Mouse (Mus musculus) heart, adult 2 months (tissue): ENCODE measurements around the gene Nxph4. TPM values are rescaled to one million over a fixed set of nuclear protein-coding genes. Genes with fewer than 3 reads are reported as not detected.

Experiments
- DNase-seq, 2 experiments: peaks; one replicate each; pipeline ENCODE4 v3.0.0; 2021
- H3K27ac ChIP-seq: fragments of 200-600 bp; 2 replicates; pipeline ENCODE4 v1.8.1; 2022
- H3K27me3 ChIP-seq: fragments of 200-500 bp; 2 replicates; pipeline ENCODE4 v1.6.1; 2012; ENCODE audit warnings: mild to moderate bottlenecking, low read length, inconsistent platforms, mixed read lengths; ENCODE audit not compliant: control insufficient read depth, insufficient read depth
- H3K36me3 ChIP-seq: fragments of 200-500 bp; 2 replicates; pipeline ENCODE4 v1.6.1; 2012; ENCODE audit warnings: low read length, inconsistent platforms; ENCODE audit not compliant: control insufficient read depth, insufficient read depth
- H3K4me1 ChIP-seq: fragments of 200-500 bp; 2 replicates; pipeline ENCODE4 v1.6.1; 2011; ENCODE audit warnings: low read length; ENCODE audit not compliant: control insufficient read depth, insufficient read depth
- H3K4me3 ChIP-seq: fragments of 200-600 bp; 2 replicates; pipeline ENCODE4 v1.8.1; 2022
- H3K79me2 ChIP-seq: fragments of 200-500 bp; replicated peaks from 2 replicates; pipeline ENCODE4 v1.6.1; 2012; ENCODE audit warnings: mild to moderate bottlenecking, inconsistent platforms, low read length, moderate library complexity, mixed read lengths; ENCODE audit not compliant: control insufficient read depth, insufficient read depth
- H3K9ac ChIP-seq: fragments of 200-500 bp; 2 replicates; pipeline ENCODE4 v1.6.1; 2012; ENCODE audit warnings: low read depth, mild to moderate bottlenecking, control low read depth, inconsistent platforms, low read length, mixed read lengths
- CTCF ChIP-seq: fragments of 200-600 bp; IDR thresholded peaks from 2 replicates; pipeline ENCODE4 v1.8.1; 2022; ENCODE audit warnings: antibody characterized with exemption, mild to moderate bottlenecking, moderate library complexity
- EP300 ChIP-seq: fragments of 200-500 bp; IDR thresholded peaks from 2 replicates; pipeline ENCODE4 v1.6.1; 2011; ENCODE audit warnings: low read depth, low read length, control low read depth; ENCODE audit not compliant: insufficient read depth
- POLR2A ChIP-seq: fragments of 200-500 bp; IDR thresholded peaks from 2 replicates; pipeline ENCODE4 v1.6.1; 2011; ENCODE audit warnings: mild to moderate bottlenecking, low read depth, low read length, control low read depth; ENCODE audit not compliant: insufficient read depth
- WGBS: fragments of 180-500 bp; shearing (Covaris S2); methylation state at CpG from one replicate; pipeline ENCODE4 v1.1.7; 2018; 5-methylcytosine and 5-hydroxymethylcytosine counted together
- intact Hi-C: fragments of 180-260 bp; cut with DNase I; formaldehyde crosslinking; loops from one replicate; pipeline ENCODE4 v1.15.1; 2025
- polyA plus RNA-seq: library from polyadenylated mRNA; depleted of rRNA; stranded (reverse); fragments of >200 nt; gene quantifications from 2 replicates; pipeline ENCODE4 v1.2.3, GENCODE M21; 2012; rRNA removed
- total RNA-seq, 2 experiments: library from RNA; stranded (reverse); gene quantifications; 2 replicates each; pipeline ENCODE4 v1.2.3; 2021

Nxph4 gene
- total and polyA plus RNA-seq, 3 experiments = 0.34 to 0.68 (median 0.39) TPM

DNA sequence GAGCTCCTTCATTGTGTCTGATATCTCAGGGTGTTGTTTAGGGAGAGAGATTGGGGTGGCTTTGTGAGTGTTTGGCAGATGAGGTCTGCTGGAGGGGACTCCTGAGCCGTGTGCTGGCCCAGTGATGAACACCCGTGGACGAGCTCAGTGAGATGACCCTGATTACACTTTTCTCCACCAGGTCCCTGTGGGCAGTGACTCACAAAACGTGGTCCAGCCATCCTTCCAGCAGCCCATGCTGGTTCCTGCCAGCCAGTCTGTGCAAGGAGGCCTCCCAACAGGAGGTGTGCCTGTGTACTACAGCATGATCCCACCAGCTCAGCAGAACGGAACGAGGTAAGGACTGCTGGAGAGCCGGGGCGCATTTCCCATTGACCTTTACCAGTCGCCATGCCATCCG is 49.1 kb downstream of the Nxph4 start:
- Histone ChIP-seq H3K4me3 (no peak overlapping the region), H3K79me2 (no peaks in the 10 kb centered on the region), H3K4me1 (no peaks in the 10 kb centered on the region), H3K27me3 (no peaks in the 10 kb centered on the region), H3K9ac (no peak overlapping the region), H3K27ac (no peak overlapping the region), H3K36me3 (no peaks in the 10 kb centered on the region)
- TF ChIP-seq POLR2A = no peak
- no peak for TF ChIP-seq CTCF
- no peak for TF ChIP-seq EP300
- DNase-seq = no peak
- WGBS = 73% methylated on average over 10 of the region's 10 CpGs
- intact Hi-C loops = no loop called here

DNA sequence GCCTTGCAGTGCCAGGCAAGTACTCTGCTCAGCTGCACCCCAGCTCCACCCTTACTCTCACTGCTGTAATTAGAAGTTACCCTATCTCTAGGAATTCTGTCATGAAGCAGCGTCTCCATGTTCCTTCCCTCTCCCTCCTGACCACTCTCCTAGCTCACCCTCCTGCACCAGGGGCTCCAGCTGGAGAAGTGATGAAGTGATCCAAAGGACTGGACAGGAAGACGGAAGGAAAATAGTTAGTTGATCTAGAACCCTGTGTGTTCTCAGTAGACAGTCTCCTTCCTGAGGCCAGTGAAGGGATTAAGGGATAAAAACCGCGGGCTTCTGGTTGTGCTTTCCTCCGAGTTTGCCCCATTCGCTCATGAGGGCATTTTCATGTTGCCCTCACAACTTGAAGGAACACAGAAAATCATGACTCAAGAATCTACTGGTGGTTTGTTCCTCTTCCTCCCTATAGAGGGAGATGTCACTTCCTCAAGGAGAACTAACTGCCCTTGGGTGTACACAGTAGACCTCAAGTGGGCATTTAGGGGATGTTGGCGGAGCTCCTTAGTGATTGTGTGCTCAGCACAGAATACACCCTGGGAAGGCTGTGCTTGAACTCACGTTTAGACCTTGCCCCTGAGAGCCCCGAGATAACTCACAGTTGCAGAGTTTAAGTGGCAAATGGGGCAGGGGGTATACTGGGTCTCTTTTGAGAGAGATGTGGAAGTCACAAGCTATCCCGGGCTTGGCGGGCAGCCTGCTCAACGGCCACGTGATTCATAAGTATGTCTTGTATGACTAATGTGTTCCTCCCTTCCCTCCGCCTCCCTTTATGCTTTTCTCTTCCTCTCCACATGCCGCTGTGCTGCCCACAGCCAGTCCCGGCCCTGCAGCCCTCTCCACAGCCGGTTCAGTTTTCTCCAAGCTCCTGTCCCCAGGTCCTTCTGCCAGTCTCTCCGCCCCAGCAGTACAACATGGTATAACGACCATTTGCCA is 53.2 kb downstream of the Nxph4 start:
- Histone ChIP-seq H3K9ac (no peak overlapping the region), H3K36me3 (no peaks in the 10 kb centered on the region)

DNA sequence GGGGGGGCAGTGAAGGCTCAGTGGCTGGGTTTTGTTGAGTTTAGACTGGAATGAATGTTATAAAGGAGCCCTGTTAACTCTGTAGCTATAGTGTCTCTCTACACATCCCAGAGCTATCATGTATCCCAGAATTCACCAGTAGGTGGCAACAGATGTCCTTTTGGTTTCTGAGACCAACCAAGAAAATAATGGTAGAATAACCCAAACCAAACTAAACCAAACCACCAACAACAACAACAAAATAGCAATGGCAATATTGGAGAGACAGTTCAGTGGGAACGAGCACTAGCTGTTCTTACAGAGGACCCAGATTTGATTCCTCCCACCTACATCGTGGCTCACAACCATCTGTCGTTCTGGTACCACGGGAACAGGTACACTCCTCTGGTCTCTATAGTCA is 55.2 kb downstream of the Nxph4 start:
- H3K4me3 ChIP-seq = no peak overlapping the region
- no peaks in the 10 kb centered on the region for H3K27me3 ChIP-seq
- H3K4me1 ChIP-seq = no peaks in the 10 kb centered on the region
- intact Hi-C loops = no loop called here
- no peak for DNase-seq
- no peak overlapping the region for H3K27ac ChIP-seq
- peak; percentile 67 for TF ChIP-seq CTCF
- no peak for TF ChIP-seq POLR2A
- no peak overlapping the region for H3K9ac ChIP-seq
- no peaks in the 10 kb centered on the region for H3K36me3 ChIP-seq
- WGBS = 89% methylated on average over 4 of the region's 4 CpGs
- no peaks in the 10 kb centered on the region for H3K79me2 ChIP-seq

More for the DNA sequence above, 53.2 kb downstream of the Nxph4 start:
- DNase-seq = peak; percentile 50 to 72
- intact Hi-C loops = no loop called here
- Histone ChIP-seq H3K79me2 (no peaks in the 10 kb centered on the region), H3K27ac (no peak overlapping the region), H3K4me1 (no peaks in the 10 kb centered on the region), H3K27me3 (no peaks in the 10 kb centered on the region), H3K4me3 (no peak overlapping the region)
- TF ChIP-seq EP300 = no peak
- no peak for TF ChIP-seq POLR2A
- TF ChIP-seq CTCF = 0 out of 2 replicates have a peak, but pooled peaks have one; percentile 8
- WGBS = 67% methylated on average over 19 of the region's 19 CpGs

DNA sequence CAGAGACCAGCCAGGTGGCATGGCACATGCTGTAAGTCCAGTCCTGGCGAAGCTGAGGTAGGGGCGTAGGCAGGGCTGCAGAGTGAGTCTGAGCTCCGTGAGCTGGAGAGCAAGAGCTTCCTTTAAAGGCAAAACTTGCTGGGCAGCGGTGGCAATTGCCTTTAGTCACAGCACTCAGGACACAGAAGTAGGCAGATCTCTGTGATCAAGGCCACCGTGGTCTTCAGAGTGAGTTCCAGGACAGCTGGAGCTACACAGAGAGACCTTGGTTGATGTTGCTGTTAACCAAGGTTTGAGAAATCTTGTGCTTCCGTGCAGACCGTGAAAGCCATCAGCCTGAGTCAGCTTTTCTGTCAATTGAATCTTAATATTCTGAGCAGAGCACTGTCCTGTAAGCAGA is 57.1 kb downstream of the Nxph4 start:
- 84% methylated on average over 7 of the region's 7 CpGs for WGBS
- Histone ChIP-seq H3K4me1 (no peaks in the 10 kb centered on the region), H3K27ac (no peak overlapping the region), H3K36me3 (no peaks in the 10 kb centered on the region), H3K9ac (no peak overlapping the region), H3K79me2 (no peaks in the 10 kb centered on the region), H3K4me3 (no peak overlapping the region), H3K27me3 (no peaks in the 10 kb centered on the region)
- DNase-seq = no peak
- intact Hi-C loops = no loop called here
- TF ChIP-seq EP300 (no peak), CTCF (no peak), POLR2A (no peak)

DNA sequence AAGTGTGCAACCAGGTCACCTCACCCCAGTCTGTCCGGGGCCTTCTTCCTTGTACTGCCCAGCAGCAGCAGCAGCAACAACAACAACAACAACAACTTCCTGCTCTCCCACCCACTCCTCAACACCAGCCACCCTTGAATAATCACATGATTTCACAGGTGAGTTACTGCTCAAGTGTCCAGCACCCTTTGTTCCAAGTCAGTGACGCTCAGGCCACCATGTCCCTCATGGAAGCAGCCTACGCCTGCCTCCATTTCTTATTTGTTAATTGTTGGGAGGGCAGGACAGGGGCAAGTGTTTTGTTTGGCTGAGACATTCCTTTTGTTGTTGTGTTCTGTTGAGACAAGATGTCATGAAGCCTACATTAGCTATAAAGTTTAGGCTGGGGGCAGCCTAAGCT is 57.8 kb downstream of the Nxph4 start:
- Histone ChIP-seq H3K27ac (no peak overlapping the region), H3K4me1 (no peaks in the 10 kb centered on the region), H3K9ac (no peak overlapping the region), H3K27me3 (no peaks in the 10 kb centered on the region), H3K36me3 (no peaks in the 10 kb centered on the region), H3K4me3 (no peak overlapping the region), H3K79me2 (no peaks in the 10 kb centered on the region)
- WGBS = 83% methylated on average over 3 of the region's 3 CpGs
- intact Hi-C loops = no loop called here
- TF ChIP-seq EP300 = no peak
- TF ChIP-seq POLR2A = no peak
- TF ChIP-seq CTCF = no peak
- DNase-seq = no peak

Other genes with a start within 250 kb of the Nxph4 start
- 10 to 100 TPM; 19.2 to 20.4 TPM for gene Mbd6, start 245.5 kb downstream of the Nxph4 start, total RNA-seq
- gene Mbd6, start 245.5 kb downstream of the Nxph4 start, polyA plus RNA-seq = 15.8 and 22.3 TPM in 2 replicates
- 10 to 100 TPM; 42.6 to 47.7 TPM for gene Mars, start 222.8 kb downstream of the Nxph4 start, total RNA-seq
- 36.6 and 51.3 TPM in 2 replicates for gene Mars, start 222.8 kb downstream of the Nxph4 start, polyA plus RNA-seq
- 1 to 10 TPM; 2.3 to 2.4 TPM for gene Arhgap9, start 212.6 kb downstream of the Nxph4 start, total RNA-seq
- 2.5 and 4.8 TPM in 2 replicates for gene Arhgap9, start 212.6 kb downstream of the Nxph4 start, polyA plus RNA-seq
- gene Gli1, start 192.6 kb downstream of the Nxph4 start, total RNA-seq = under 1 TPM; 0.91 to 0.96 TPM
- gene Gli1, start 192.6 kb downstream of the Nxph4 start, polyA plus RNA-seq = 2.4 and 3.2 TPM in 2 replicates
- gene Inhbe, start 180.1 kb downstream of the Nxph4 start, total RNA-seq = not detected
- not detected in 2 replicates for gene Inhbe, start 180.1 kb downstream of the Nxph4 start, polyA plus RNA-seq
- gene Inhbc, start 164.1 kb downstream of the Nxph4 start, total RNA-seq = not detected
- gene Inhbc, start 164.1 kb downstream of the Nxph4 start, polyA plus RNA-seq = 0.18 TPM in 1 of 2 replicates, not detected in the other
- gene R3hdm2, start 154.2 kb downstream of the Nxph4 start, total RNA-seq = 100 to 1,000 TPM; 151 to 171 TPM
- 120 and 154 TPM in 2 replicates for gene R3hdm2, start 154.2 kb downstream of the Nxph4 start, polyA plus RNA-seq
- gene Stac3, start 32.9 kb downstream of the Nxph4 start, total RNA-seq = 1 to 10 TPM in 1 of 2 experiments, under 1 TPM in 1; 0.21 to 1.2 TPM
- gene Stac3, start 32.9 kb downstream of the Nxph4 start, polyA plus RNA-seq = 0.86 and 1.7 TPM in 2 replicates
- 10 to 100 TPM; 20.1 to 27.9 TPM for gene Ndufa4l2, start 19.6 kb downstream of the Nxph4 start, total RNA-seq
- gene Ndufa4l2, start 19.6 kb downstream of the Nxph4 start, polyA plus RNA-seq = 45.1 and 64.4 TPM in 2 replicates
- 10 to 100 TPM; 42.6 to 43.4 TPM for gene Shmt2, start 12.1 kb downstream of the Nxph4 start, total RNA-seq
- 60.9 and 67.0 TPM in 2 replicates for gene Shmt2, start 12.1 kb downstream of the Nxph4 start, polyA plus RNA-seq
- gene Lrp1, start 86.6 kb upstream of the Nxph4 start, total RNA-seq = 10 to 100 TPM; 74.0 to 79.5 TPM
- gene Lrp1, start 86.6 kb upstream of the Nxph4 start, polyA plus RNA-seq = 74.1 and 83.7 TPM in 2 replicates
- 10 to 100 TPM; 43.7 to 43.9 TPM for gene Stat6, start 108.4 kb upstream of the Nxph4 start, total RNA-seq
- gene Stat6, start 108.4 kb upstream of the Nxph4 start, polyA plus RNA-seq = 49.5 and 61.7 TPM in 2 replicates
- gene Nemp1, start 132.3 kb upstream of the Nxph4 start, total RNA-seq = 1 to 10 TPM; 3.7 to 4.2 TPM
- gene Nemp1, start 132.3 kb upstream of the Nxph4 start, polyA plus RNA-seq = 2.2 and 4.0 TPM in 2 replicates
- 1 to 10 TPM; 5.0 to 6.3 TPM for gene Nab2, start 134.0 kb upstream of the Nxph4 start, total RNA-seq
- 10.0 and 11.2 TPM in 2 replicates for gene Nab2, start 134.0 kb upstream of the Nxph4 start, polyA plus RNA-seq
- under 1 TPM in 1 of 2 experiments, not detected in 1; 0.08 TPM for gene Myo1a, start 170.6 kb upstream of the Nxph4 start, total RNA-seq
- gene Myo1a, start 170.6 kb upstream of the Nxph4 start, polyA plus RNA-seq = 0.04 and 0.12 TPM in 2 replicates
- gene Tac2, start 189.9 kb upstream of the Nxph4 start, total RNA-seq = not detected
- not detected in 2 replicates for gene Tac2, start 189.9 kb upstream of the Nxph4 start, polyA plus RNA-seq
- 1 to 10 TPM; 7.7 to 7.8 TPM for gene Zbtb39, start 205.0 kb upstream of the Nxph4 start, total RNA-seq
- gene Zbtb39, start 205.0 kb upstream of the Nxph4 start, polyA plus RNA-seq = 4.3 and 6.3 TPM in 2 replicates
- 1 to 10 TPM; 2.6 to 3.9 TPM for gene Gpr182, start 217.2 kb upstream of the Nxph4 start, total RNA-seq
- gene Gpr182, start 217.2 kb upstream of the Nxph4 start, polyA plus RNA-seq = 7.7 and 8.6 TPM in 2 replicates
- gene Rdh1, start 225.2 kb upstream of the Nxph4 start, total RNA-seq = under 1 TPM in 1 of 2 experiments, not detected in 1; 0.05 TPM
- 0.04 TPM in 1 of 2 replicates, not detected in the other for gene Rdh1, start 225.2 kb upstream of the Nxph4 start, polyA plus RNA-seq
- gene Rdh16f1, start 225.2 kb upstream of the Nxph4 start, total RNA-seq = under 1 TPM in 1 of 2 experiments, not detected in 1; 0.10 TPM
- gene Rdh16f1, start 225.2 kb upstream of the Nxph4 start, polyA plus RNA-seq = 0.12 TPM in 1 of 2 replicates, not detected in the other
- not detected for gene Rdh9, start 241.8 kb upstream of the Nxph4 start, total RNA-seq
- gene Rdh9, start 241.8 kb upstream of the Nxph4 start, polyA plus RNA-seq = 0.20 TPM in 1 of 2 replicates, not detected in the other